Mouse (Mus musculus) midbrain, embryonic 14.5 days (tissue): ENCODE measurements around the gene Rasl10b. TPM values are rescaled to one million over a fixed set of nuclear protein-coding genes. Genes with fewer than 3 reads are reported as not detected.
A peak's percentile ranks its signal among the peaks of the same experiment; 100 is the strongest.

Source experiments
- ATAC-seq: fragments of 200-750 bp; cut with Nextera tagmentation; 2 replicates; pipeline ENCODE4 v1.8.0; 2017; ENCODE audit warnings: moderate number of reproducible peaks, moderate library complexity; ENCODE audit not compliant: low FRiP score, low TSS enrichment
- DNase-seq: peaks from one replicate; pipeline ENCODE4 v3.0.0-alpha.2; 2015
- H3K27ac ChIP-seq: fragments of 300-500 bp; sonication (generic); replicated peaks from 2 replicates; pipeline ENCODE4 v1.5.1; 2014; ENCODE audit warnings: mild to moderate bottlenecking, low read depth, low read length, moderate library complexity
- H3K27me3 ChIP-seq: fragments of 300-500 bp; sonication (generic); 2 replicates; pipeline ENCODE4 v1.6.1; 2014; ENCODE audit warnings: low read length, control low read depth, mixed read lengths; ENCODE audit not compliant: control insufficient read depth, insufficient read depth
- H3K36me3 ChIP-seq: fragments of 300-500 bp; sonication (generic); 2 replicates; pipeline ENCODE4 v1.6.1; 2014; ENCODE audit warnings: low read length, control low read depth; ENCODE audit not compliant: control insufficient read depth, insufficient read depth
- H3K4me1 ChIP-seq: fragments of 300-500 bp; sonication (generic); 2 replicates; pipeline ENCODE4 v1.6.1; 2014; ENCODE audit warnings: mild to moderate bottlenecking, antibody characterized with exemption, low read length, control low read depth; ENCODE audit not compliant: control insufficient read depth, insufficient read depth
- H3K4me2 ChIP-seq: fragments of 300-500 bp; sonication (generic); 2 replicates; pipeline ENCODE4 v1.6.1; 2014; ENCODE audit warnings: mild to moderate bottlenecking, low read length, moderate library complexity
- H3K4me3 ChIP-seq: fragments of 300-500 bp; sonication (generic); replicated peaks from 2 replicates; pipeline ENCODE4 v1.5.1; 2014; ENCODE audit warnings: low read depth, low read length
- H3K9ac ChIP-seq: fragments of 300-500 bp; sonication (generic); replicated peaks from 2 replicates; pipeline ENCODE4 v1.6.1; 2014; ENCODE audit warnings: mild to moderate bottlenecking, low read length, moderate library complexity
- H3K9me3 ChIP-seq: fragments of 300-500 bp; sonication (generic); 2 replicates; pipeline ENCODE4 v1.6.1; 2016; ENCODE audit warnings: low read length, control low read depth, mixed read lengths; ENCODE audit not compliant: control insufficient read depth
- WGBS: fragments of 180-500 bp; shearing (Covaris S2); extraction: QIAGEN DNeasy Blood & Tissue Kit; methylation state at CpG from one replicate; pipeline ENCODE4 v1.1.7; 2014; 5-methylcytosine and 5-hydroxymethylcytosine counted together
- polyA plus RNA-seq: library from polyadenylated mRNA; unstranded; fragments of >200 nt; fragmentation: Nextera tagmentation; extraction: Ambion mirVana; gene quantifications from 2 replicates; pipeline ENCODE4 v1.2.1, GENCODE M21; 2014

Gene Rasl10b
- polyA plus RNA-seq, 1 experiment from 2014 or later: 18.3 TPM

GRCm38 (mm10) chr11:83418566-83418965, 9.6 kb downstream of the Rasl10b start:
- ATAC-seq (no peak; the same call in 1 of the 2 replicates), DNase-seq (peak; percentile 77)
- 6% methylated on average over 38 of the region's 38 CpGs for WGBS
- Histone ChIP-seq H3K36me3 (no peaks in the 10 kb centered on the region), H3K4me1 (peaks cover 4% of the 10 kb centered on the region), H3K9me3 (no peaks in the 10 kb centered on the region), H3K4me2 (peak overlapping the region; percentile 45), H3K9ac (no peak overlapping the region), H3K4me3 (peak overlapping the region; percentile 9; the same call in 1 of the 2 replicates), H3K27ac (no peak overlapping the region), H3K27me3 (peaks cover 27% of the 10 kb centered on the region)

- no peaks in the 10 kb centered on the region for H3K9me3 ChIP-seq
- DNase-seq: peak; percentile 48
- 38% methylated on average over 4 of the region's 4 CpGs for WGBS
- no peak overlapping the region for H3K4me3 ChIP-seq
- H3K4me2 ChIP-seq: no peak overlapping the region
- H3K27me3 ChIP-seq: peaks cover 27% of the 10 kb centered on the region
- peaks cover 4% of the 10 kb centered on the region for H3K4me1 ChIP-seq
- no peak overlapping the region for H3K27ac ChIP-seq
- H3K9ac ChIP-seq: no peak overlapping the region
- H3K36me3 ChIP-seq: no peaks in the 10 kb centered on the region
- no peak for ATAC-seq
Measured at GRCm38 (mm10) chr11:83420338-83420737, 11.4 kb downstream of the Rasl10b start.

- H3K4me1 ChIP-seq: peaks cover 4% of the 10 kb centered on the region
- 5% methylated on average over 9 of the region's 9 CpGs for WGBS
- ATAC-seq: no peak
- no peaks in the 10 kb centered on the region for H3K36me3 ChIP-seq
- no peaks in the 10 kb centered on the region for H3K9me3 ChIP-seq
- peak; percentile 70 for DNase-seq
- no peak overlapping the region for H3K9ac ChIP-seq
- H3K4me2 ChIP-seq: no peak overlapping the region
- H3K4me3 ChIP-seq: no peak overlapping the region
- peaks cover 27% of the 10 kb centered on the region for H3K27me3 ChIP-seq
- no peak overlapping the region for H3K27ac ChIP-seq
Measured at GRCm38 (mm10) chr11:83421305-83421704, 12.4 kb downstream of the Rasl10b start.

- Histone ChIP-seq H3K27me3 (peaks cover 18% of the 10 kb centered on the region), H3K9me3 (no peaks in the 10 kb centered on the region), H3K4me2 (no peak overlapping the region), H3K27ac (no peak overlapping the region), H3K4me3 (no peak overlapping the region), H3K9ac (no peak overlapping the region), H3K4me1 (no peaks in the 10 kb centered on the region), H3K36me3 (no peaks in the 10 kb centered on the region)
- ATAC-seq (peak; percentile 53; the same call in 1 of the 2 replicates), DNase-seq (peak; percentile 89)
- WGBS: 8% methylated on average over 8 of the region's 8 CpGs
Measured at GRCm38 (mm10) chr11:83424681-83425080, 15.7 kb downstream of the Rasl10b start.

GRCm38 (mm10) chr11:83426964-83427363, 18.0 kb downstream of the Rasl10b start:
- H3K9me3 ChIP-seq: no peaks in the 10 kb centered on the region
- H3K9ac ChIP-seq: no peak overlapping the region
- DNase-seq: no peak
- no peak for ATAC-seq
- 55% methylated on average over 17 of the region's 17 CpGs for WGBS
- H3K4me3 ChIP-seq: no peak overlapping the region
- H3K4me2 ChIP-seq: no peak overlapping the region
- H3K27me3 ChIP-seq: peaks cover 9% of the 10 kb centered on the region; the same call in 1 of the 2 replicates
- H3K36me3 ChIP-seq: no peaks in the 10 kb centered on the region
- no peak overlapping the region for H3K27ac ChIP-seq
- no peaks in the 10 kb centered on the region for H3K4me1 ChIP-seq

- H3K9ac ChIP-seq: no peak within 1 kb of the TSS
- no peak within 1 kb of the TSS for H3K4me2 ChIP-seq
- no peak within 1 kb of the TSS for H3K27ac ChIP-seq
- no peaks in the 10 kb centered on the region for H3K36me3 ChIP-seq
- no peaks in the 10 kb centered on the region for H3K4me1 ChIP-seq
- WGBS: 54% methylated on average over 5 of the region's 5 CpGs
- ATAC-seq (no peak), DNase-seq (no peak)
- H3K4me3 ChIP-seq: no peak within 1 kb of the TSS
- no peaks in the 10 kb centered on the region for H3K9me3 ChIP-seq
- H3K27me3 ChIP-seq: peaks cover 7% of the 10 kb centered on the region; the same call in 1 of the 2 replicates
Measured at GRCm38 (mm10) chr11:83429355-83429754, 20.4 kb downstream of the Rasl10b start, which contains the start of gene Gas2l2. Gas2l2 (minus strand) TSS chr11:83429455.

GRCm38 (mm10) chr11:83432533-83432932, 23.6 kb downstream of the Rasl10b start:
- Histone ChIP-seq H3K9me3 (no peaks in the 10 kb centered on the region), H3K4me2 (no peak overlapping the region), H3K9ac (no peak overlapping the region), H3K27me3 (no peaks in the 10 kb centered on the region), H3K27ac (no peak overlapping the region), H3K4me1 (no peaks in the 10 kb centered on the region), H3K4me3 (no peak overlapping the region), H3K36me3 (no peaks in the 10 kb centered on the region)
- no peak for ATAC-seq
- no peak for DNase-seq
- WGBS: 79% methylated on average over 2 of the region's 2 CpGs

- no peak within 1 kb of the TSS for H3K9ac ChIP-seq
- ATAC-seq (no peak), DNase-seq (no peak)
- H3K4me1 ChIP-seq: no peaks in the 10 kb centered on the region
- no peak within 1 kb of the TSS for H3K27ac ChIP-seq
- H3K4me3 ChIP-seq: no peak within 1 kb of the TSS
- no peaks in the 10 kb centered on the region for H3K36me3 ChIP-seq
- peaks cover 16% of the 10 kb centered on the region for H3K27me3 ChIP-seq
- H3K4me2 ChIP-seq: no peak within 1 kb of the TSS
- WGBS: 83% methylated on average over 1 of the region's 1 CpGs
- no peaks in the 10 kb centered on the region for H3K9me3 ChIP-seq
Measured at GRCm38 (mm10) chr11:83437377-83437776, 28.4 kb downstream of the Rasl10b start, which contains the start of gene 1700020L24Rik. 1700020L24Rik (plus strand) TSS chr11:83437677.

- Histone ChIP-seq H3K27me3 (peaks cover 35% of the 10 kb centered on the region), H3K4me2 (peak overlapping the region; percentile 78), H3K4me3 (peak overlapping the region; percentile 59), H3K4me1 (no peaks in the 10 kb centered on the region), H3K36me3 (no peaks in the 10 kb centered on the region), H3K9me3 (no peaks in the 10 kb centered on the region), H3K27ac (no peak overlapping the region), H3K9ac (peak overlapping the region; percentile 57; the same call in 1 of the 2 replicates)
- 35% methylated on average over 11 of the region's 11 CpGs for WGBS
- DNase-seq (no peak), ATAC-seq (no peak)
Measured at GRCm38 (mm10) chr11:83439426-83440060, 30.6 kb downstream of the Rasl10b start.
